Mouse (Mus musculus) urinary bladder, postnatal 25 days (tissue): Measurements from ENCODE around the gene Fasn.

Source experiments
- DNase-seq: peaks from one replicate; pipeline ENCODE4 v3.0.0; 2022; ENCODE audit warnings: low spot score

The Fasn gene

GRCm38 (mm10) chr11:120828416-120828815, 4.1 kb upstream of the Fasn start:
- DNase-seq, result no peak

GRCm38 (mm10) chr11:120826016-120826953, 1.9 kb upstream of the Fasn start:
- no peak for DNase-seq

GRCm38 (mm10) chr11:120825289-120825863, 1.0 kb upstream of the Fasn start:
- no peak for DNase-seq

DNA sequence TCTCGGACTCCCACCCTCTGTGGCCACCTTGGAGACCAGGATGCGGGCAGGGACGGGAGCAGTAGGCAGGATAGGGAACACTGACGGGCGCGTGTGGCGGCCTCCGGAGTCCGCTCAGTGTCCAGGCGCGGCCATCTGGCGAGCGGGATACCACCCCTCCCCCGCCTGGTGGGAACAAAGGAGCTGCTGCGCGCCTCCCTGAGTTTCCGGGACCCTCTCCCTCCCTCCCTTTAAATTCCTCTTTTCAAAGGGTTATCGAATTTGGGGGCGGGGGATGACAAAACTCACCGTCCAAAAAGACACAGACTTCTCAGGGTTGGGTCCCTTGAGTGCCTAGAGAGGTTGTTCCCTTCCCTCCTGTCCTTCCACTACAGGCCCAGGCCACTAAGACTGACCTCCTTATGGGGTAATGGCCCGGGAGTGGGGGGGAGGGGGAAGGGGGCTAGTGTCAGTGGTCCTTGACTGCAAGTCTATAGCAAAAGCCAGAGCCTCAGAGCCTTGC, 491 bp upstream of the Fasn start:
- no peak for DNase-seq

DNA sequence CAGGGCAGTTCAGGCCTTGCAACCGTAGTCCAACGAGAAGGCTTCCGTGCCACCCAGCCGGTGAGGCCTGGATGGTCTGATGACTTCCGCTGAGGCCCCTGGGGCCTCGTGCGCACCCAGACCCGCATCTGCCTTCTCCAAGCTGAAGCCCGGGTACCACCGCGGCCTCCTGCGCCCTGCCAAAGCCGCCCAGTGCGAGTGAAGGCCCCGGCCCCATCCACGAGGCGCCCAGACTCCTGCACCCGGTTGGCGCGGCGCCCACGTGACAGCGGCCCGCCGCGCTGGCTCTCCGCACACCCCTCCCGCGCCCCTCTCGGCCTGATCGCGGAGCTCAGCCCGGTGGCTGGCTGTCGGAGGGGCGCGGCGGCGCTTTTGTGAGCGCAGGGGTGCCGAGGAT, 798 bp downstream of the Fasn start:
- DNase-seq, result no peak

GRCm38 (mm10) chr11:120822831-120823550, 1.4 kb downstream of the Fasn start:
- no peak for DNase-seq

DNA sequence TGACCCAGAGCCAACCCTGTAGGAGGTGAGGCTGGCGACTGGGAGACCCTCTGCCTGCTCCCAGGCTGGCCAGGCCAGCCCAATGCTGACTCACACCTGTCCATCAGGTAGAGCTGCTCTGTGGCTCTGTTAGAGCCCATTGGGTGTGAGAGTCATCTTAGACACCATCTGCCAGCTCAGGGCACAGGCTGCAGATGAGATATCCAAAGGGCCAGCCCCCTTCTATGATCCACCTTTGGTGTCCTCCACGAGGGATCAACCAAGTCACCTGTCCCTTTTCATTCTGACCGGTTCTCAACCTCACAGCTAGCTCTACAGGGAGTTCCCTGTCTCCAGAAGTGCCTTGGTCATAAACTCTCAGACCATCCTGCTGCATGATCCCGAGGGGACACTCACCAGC, 2.0 kb downstream of the Fasn start:
- DNase-seq, result no peak

GRCm38 (mm10) chr11:120821076-120821922, 3.0 kb downstream of the Fasn start:
- no peak for DNase-seq

- no peak for DNase-seq
Measured at GRCm38 (mm10) chr11:120820546-120820945, 3.8 kb downstream of the Fasn start.

DNA sequence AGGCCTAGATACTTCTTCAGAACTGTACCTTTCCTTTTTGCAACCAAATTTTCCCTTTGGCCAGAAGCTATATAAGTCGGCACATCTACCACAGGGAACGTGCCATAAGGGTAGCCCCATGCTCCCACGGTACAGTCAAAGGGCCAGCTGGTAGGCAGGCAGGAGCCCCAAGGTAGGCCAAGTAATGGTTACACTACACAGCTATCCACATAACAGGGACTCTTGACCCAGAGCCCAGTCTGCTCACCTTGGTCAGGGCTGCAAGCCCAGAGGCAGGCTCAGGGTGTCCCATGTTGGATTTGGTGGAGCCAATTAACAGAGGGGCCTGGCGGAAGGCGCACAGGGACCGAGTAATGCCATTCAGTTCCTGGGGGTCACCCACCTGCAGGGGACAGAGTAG, 4.8 kb downstream of the Fasn start:
- no peak for DNase-seq

DNA sequence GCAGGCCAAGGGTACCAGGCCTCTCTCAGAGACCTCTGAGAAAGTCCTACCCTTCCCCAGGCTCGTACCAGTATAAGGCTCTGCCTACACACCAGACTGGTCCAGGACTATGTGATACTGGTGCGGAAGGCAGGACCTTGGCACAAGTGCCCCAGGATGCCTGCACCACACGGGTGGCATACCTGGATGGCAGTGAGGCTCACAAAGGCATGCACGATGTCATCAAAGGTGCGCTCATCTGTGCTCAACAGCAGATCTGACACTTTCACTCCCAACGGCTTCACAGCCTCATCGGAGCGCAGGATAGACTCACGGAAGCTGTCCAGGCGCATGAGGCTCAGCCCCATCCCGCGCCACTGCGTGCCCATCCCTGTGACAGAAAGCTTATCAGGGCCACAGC, 6.1 kb downstream of the Fasn start:
- no peak for DNase-seq

DNA sequence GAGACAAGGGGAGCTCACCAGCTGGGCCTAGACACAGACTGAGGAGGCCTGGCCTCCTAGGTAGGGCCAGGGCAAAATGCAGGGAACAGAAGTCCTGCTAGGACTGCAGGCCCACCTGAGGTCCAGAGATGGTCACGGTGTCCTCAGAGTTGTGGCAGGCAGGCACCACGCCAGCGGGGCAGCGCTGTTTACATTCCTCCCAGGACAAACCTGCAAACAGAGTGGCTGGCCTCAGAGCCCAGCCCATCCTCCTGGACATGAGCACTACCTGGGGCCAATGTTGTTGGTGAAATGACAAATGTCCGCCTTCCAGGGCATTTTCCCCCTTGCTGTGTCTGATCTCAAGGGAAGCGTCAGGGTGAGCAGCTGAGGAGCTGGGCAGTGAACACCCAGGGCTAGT, 7.0 kb downstream of the Fasn start:
- no peak for DNase-seq

DNA sequence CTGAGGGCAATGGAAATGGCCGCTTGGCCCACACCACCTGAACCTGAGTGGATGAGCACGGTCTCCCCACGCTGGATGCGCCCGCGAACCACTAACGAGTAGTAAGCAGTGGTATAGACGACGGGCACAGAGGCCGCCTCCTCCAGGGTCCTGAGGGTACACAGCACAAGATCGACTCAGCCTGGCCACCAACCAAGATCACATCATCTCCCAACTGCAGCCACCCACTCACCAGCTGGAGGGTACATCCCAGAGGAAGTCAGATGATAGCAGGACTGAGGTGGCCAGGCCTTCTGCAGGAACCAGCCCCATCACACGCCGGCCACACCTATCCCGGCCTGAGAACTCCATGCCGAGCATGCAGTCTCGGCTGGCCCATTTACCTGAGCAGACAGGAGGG, 12.3 kb downstream of the Fasn start:
- DNase-seq, result no peak

DNA sequence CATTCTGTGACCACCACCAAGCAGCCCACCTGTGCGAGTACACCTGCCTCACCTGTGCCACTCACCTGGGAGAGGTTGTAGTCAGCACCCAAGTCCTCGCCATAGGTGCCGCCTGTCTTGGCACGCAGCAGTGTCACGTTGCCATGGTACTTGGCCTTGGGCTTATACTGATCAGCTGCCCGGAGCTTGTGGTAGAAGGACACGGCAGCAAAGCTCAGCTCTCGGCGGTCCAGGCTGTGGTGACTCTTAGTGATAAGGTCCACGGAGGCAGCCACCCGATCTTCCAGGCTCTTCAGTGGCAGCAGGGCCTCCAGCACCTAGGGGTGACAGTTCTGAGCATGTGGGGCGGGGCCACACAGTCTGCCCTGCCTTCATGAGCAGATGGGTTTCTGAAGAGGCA, 16.3 kb downstream of the Fasn start:
- no peak for DNase-seq

DNA sequence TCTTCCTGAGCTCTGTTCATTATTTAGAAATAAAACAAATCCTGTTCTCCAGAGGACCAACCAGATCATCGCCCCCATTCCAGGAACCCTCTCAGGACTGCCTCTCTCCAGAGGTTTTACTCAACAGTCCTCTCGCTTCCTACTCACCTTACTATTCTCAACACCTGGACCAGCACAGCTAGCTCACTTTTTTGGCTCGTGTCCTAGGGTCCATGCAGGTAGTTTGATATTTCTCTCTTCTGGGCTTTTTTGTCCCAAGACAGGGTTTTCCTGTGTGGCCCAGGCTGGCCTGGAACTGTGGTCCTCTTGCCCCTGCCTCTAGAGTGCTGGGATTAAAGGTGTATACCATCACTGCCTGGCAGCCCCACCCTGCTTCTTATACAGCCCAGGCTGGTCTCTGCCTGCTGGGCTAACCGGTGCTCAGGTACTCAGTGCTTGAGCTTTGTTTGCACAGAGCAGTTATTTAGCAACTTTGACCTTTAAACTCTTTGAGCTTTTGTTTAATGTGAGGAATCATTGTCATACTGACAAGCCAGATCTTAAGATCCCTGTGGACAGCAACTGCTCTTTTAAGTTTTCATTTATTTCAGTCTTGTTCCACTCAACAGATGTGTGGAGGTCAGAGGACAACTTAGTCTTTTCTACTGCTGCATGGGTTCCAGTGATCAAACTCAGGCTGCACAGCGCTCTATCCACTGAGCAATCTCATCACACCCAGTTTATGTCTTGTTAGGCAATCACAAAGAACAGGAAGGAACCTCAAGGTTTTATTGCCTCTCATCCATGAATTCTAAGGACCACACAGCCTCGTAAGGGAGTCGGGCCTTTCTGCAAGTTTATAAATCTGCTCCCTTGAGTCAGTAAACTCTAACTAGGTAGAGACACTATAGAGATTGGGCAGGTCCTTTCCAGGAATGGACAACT, 18.7 kb downstream of the Fasn start:
- DNase-seq, result no peak

DNA sequence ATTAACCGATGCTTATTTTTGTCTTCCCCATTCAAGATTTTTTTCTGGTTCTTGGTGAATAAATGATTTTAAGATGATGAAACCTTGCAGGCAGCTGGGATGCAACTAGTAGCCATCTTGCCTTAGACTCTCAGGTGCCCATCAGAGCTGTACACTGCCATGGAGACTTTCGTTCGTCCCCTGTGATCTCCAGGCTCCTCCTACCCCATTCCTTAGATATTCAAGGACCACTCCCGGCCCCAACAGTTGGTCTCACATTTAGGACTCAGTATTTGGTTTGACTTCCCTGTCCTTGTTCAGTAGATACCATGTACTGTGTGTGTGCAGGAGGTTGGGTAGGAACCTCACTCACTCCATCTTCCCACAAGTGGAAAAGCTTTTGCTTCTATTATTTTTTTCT, 19.6 kb downstream of the Fasn start:
- DNase-seq, result no peak

- DNase-seq, result no peak
Measured at GRCm38 (mm10) chr11:120804274-120804673, 20.1 kb downstream of the Fasn start.

GRCm38 (mm10) chr11:120800061-120800904, 24.1 kb downstream of the Fasn start:
- DNase-seq, result peak; percentile 87

GRCm38 (mm10) chr11:120799316-120799890, 24.9 kb downstream of the Fasn start:
- no peak for DNase-seq
